Mouse (Mus musculus): ENCODE results near the gene Incenp.

GRCm38 (mm10) chr19:9864856-9865255 is 34.5 kb downstream of the Incenp start:
- TF ChIP-seq CTCF (conservative IDR thresholded peaks at IDR 0.05; ENCODE audit: insufficient read depth, insufficient read length, low read depth, low read length), result no peak
- no peak for TF ChIP-seq POLR2A (IDR thresholded peaks at IDR 0.05; ENCODE audit: low read depth, low read length)
